Mouse (Mus musculus) right cerebral cortex, postnatal 36 days (tissue): ENCODE measurements at regions not wholly inside any gene's neighbourhood (a gene's known extent, or its start where the extent isn't known, plus 50 kb on each side); places are given as distances from the start of the nearest gene placed in this dataset.

Experiments
- DNase-seq, 2 experiments: peaks; one replicate each; pipeline ENCODE4 v3.0.0; 2022; ENCODE audit warnings: low spot score in 2 of 2, mixed read lengths in 1 of 2

DNA sequence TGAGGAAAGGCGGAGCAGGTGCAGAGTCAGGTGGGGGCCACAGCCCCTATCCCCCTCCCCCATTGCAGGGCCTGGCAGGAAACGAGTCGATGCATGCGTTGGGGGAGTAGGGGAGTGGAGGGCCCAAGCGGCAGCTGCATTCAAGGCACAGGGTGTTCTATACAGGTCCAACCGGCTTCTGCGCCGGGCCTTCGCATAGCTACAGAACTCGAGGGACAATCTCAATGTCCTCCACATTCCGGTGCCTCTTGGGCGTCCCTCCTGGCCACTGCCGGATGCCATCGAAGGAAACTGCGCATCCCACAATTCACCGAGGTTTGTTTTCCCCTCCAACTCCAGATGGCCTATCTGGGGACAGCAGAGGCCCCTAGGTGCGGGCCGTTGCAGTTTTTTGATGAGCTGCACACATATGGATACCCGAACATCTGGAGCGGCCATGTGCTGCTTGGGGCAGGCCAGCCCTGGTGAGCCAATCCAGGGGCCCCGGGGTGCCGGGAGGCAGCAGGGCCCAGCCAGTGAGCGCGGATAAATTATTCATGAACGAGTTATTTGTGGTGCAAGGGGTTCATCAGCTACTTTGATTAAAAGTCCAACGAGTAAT, 137.5 kb downstream of the Tle3 start:
- no peak for DNase-seq

DNA sequence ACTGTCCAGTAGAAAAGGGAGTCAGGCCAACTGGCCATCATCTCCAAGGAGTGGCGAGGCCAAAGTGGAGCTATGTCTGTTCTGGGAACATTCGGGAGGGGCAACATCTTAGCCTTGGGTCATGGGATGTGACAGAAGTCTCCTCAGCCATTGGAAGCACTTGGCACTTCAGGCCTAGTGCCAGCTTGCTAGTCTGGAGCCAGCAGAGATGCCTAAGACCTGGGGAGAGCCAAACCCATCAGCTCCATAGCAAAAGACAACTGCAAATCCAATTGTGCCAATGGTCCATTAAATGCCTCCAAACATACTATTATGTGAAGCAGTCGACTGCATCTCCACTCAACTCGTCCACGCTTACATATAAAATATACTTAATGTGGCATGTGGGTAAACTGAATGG, 136.9 kb downstream of the Tle3 start:
- no peak for DNase-seq

- DNase-seq: no peak
Observed at GRCm38 (mm10) chr9:61500851-61501250, 128.7 kb downstream of the Tle3 start.

- DNase-seq: no peak
Observed at GRCm38 (mm10) chr9:61492896-61493295, 120.7 kb downstream of the Tle3 start.

- DNase-seq: no peak
Observed at GRCm38 (mm10) chr9:61491131-61491712, 119.1 kb downstream of the Tle3 start.

DNA sequence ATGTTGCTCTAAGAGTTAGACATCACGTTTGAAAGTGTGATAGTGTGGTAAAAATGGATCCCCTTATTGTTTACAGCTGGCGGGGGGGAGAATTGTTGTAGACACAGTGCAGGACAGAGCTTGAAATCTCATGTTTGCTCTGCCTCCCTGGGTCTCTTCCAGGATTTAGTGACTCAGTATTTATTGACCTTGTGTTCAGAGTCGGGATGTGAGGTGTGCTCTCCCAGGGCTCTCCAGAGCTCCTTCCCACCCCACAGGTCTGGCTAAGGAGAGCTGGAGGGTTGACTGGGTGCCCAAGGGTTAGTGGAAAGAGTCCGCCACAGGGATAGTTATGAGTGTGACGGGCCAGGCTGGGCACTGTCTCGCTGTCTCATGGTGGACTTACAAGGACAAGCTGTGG, 117.8 kb downstream of the Tle3 start:
- no peak for DNase-seq

GRCm38 (mm10) chr9:61489147-61489546, 117.0 kb downstream of the Tle3 start:
- DNase-seq: no peak

DNA sequence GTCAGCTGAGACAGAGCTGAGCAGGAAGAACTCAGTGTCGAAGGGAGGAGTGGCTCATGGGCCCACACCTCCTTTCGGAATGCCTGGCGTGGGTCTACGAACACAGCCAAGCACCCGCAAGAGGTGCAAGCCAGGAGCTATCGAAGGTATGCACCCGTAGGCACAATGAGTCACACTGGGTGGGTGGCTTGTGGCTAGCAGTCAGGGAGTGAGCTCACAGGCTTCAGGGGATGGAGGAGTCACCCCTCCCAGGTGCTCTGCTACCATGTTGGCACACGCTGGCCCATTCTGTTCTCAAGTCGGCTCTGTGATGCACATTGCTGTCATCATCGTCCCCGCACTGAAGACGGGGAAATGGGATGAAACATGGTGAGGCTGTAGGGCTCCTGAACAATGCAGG, 115.7 kb downstream of the Tle3 start:
- DNase-seq: peak in 1 of 2 experiments; percentile 15

DNA sequence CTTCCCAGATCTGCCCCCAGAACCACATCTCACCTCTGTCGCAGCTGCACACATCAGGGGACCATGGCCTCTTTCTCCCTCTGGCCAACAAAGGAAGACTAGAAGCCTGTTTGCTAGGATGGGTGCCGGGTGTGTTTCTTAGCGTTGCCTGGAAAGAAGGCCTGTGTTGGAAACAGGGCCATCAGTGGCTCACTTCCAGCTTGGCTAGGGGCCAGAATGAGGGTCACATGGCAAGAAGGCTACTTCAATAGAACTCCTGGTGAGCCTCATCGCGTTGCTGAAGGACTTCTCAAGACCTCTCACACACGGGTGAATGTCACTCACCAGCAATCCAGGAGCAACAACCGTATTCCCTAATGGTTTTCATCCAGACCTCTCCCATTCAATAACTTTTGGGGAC, 115.0 kb downstream of the Tle3 start:
- DNase-seq: no peak

DNA sequence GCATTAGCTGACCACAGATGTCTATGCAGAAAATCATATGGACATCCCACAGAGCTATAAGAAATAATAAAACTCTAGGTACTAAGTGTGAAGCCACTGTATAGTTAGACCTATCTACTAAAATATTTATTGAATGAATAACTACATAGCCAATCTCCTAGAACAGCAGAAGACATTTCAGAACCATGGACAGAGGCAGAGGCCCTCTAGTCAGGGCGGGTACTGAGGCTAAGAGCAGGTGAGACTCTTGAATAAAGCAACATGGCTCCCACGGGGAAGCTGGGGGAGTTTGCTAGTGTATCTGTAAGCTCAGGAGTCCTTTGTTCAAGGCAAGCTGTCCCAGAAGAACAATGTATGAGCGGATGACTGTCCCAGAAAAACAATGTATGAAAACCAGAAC, 112.2 kb downstream of the Tle3 start:
- no peak for DNase-seq

GRCm38 (mm10) chr9:61479626-61480025, 107.5 kb downstream of the Tle3 start:
- no peak for DNase-seq

DNA sequence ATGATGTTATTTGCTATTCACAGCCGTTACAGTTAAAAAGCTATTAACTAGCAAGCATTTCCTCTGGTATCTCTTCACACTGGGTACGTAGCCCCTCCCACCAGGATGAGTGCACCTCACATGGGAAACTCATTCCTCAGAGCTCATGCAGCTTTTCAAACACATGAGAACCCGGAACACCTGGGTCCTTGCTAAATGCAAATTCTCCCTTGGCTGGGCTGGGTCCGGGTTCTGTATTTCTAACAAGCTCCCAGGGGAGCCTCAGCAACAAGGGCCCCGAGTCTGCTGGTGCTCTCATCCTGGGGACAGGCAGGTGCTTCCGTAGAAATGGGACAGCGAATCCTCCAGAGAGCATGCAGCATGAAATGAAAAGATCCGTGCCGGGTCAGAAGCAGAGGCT, 106.7 kb downstream of the Tle3 start:
- no peak for DNase-seq

DNA sequence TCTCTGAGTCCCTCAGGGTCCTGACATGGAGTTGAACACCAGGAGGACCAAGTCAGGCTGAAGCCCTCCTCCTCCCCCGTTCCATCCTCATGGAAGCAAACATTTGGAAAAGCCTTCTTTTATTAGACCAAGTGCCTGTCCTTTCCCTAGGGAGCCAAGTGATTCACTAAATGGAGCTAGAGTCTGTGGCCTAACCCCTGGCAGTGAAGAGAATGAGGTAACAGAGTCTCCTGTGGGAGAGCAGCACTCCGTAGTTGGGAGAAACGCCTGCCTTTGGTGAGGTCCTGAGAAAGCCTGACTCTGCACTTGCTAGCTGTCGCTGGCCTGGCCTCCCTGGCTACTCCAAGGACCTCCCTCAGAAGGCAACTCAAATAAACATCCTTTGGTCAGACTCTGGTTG, 104.2 kb downstream of the Tle3 start:
- DNase-seq: no peak

DNA sequence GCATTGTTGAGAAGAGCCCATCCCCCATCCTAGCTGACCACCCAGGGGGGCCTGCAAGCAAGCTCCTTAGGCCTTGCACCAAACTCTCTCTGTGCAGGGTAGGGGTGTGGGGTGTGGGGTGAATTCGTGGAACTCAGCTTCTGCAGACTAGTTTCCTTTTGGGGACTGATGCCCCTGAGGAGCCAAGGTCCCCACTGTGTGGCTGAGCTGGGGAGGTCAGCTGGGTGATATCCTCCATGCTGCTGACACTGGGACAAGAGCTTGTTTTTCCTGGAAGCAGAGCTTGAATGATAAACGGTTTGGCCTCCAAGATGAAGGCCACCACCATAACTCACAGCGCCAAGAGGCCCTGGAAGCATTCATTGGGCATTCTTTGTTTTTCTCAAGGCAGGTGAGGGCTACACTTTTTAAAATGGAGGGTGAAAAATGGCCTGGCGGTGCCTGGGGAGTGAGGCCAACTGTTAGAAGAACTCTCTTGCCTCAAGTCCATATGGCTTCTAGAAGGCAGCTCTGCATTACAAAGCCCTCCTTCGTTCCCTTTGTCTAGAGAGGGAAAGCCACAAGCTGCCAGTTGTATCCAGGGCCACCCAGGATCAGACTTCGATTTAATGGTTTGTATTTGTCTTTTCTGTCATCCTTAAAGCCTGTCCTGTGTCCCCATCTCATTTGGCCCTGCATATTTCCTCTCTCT, 98.8 kb downstream of the Tle3 start:
- DNase-seq: no peak

GRCm38 (mm10) chr9:61468897-61469509, 96.8 kb downstream of the Tle3 start:
- no peak for DNase-seq

GRCm38 (mm10) chr9:61468368-61468848, 96.2 kb downstream of the Tle3 start:
- DNase-seq: no peak
